Mouse (Mus musculus) heart, postnatal 36 days (tissue): Measurements from ENCODE around the gene Faim2. TPM values are rescaled to one million over a fixed set of nuclear protein-coding genes. Genes with fewer than 3 reads are reported as not detected.

Experiments used
- DNase-seq, 2 experiments: peaks; one replicate each; pipeline ENCODE4 v3.0.0; 2021 to 2022
- intact Hi-C: fragments of 180-260 bp; cut with DNase I; formaldehyde crosslinking; loops from one replicate; pipeline ENCODE4 v1.15.1; 2025
- total RNA-seq, 2 experiments: library from RNA; stranded (reverse); gene quantifications; 2 replicates each; pipeline ENCODE4 v1.2.3; 2021

Gene Faim2
- under 1 TPM; 0.31 to 0.33 TPM for total RNA-seq

GRCm38 (mm10) chr15:99527629-99528353 is at the start of gene Faim2:
Faim2 (minus strand) TSS chr15:99528165.
- DNase-seq = no peak
- intact Hi-C loops = no loop called here

DNA sequence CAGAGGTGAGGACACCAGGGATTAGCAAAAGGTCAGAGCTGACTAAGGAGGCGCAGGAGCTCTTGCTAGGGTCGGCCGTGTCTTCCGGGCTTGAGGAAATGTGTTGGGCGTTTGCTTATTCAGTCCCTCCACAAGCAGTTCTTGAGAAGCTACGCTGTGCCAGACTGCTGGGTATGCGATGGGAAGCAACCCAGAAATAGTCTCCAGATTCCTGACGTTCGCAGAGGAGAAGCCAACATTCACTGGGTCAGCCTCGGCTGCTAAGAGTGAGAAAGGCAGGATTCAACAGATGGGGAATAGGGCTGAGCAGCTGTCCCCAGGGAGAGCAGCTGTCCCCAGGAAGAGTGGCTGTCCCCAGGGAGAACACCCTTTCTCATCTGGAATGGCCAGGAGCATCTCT is 41.2 kb upstream of the Faim2 start:
- DNase-seq = no peak
- intact Hi-C loops = no loop called here

DNA sequence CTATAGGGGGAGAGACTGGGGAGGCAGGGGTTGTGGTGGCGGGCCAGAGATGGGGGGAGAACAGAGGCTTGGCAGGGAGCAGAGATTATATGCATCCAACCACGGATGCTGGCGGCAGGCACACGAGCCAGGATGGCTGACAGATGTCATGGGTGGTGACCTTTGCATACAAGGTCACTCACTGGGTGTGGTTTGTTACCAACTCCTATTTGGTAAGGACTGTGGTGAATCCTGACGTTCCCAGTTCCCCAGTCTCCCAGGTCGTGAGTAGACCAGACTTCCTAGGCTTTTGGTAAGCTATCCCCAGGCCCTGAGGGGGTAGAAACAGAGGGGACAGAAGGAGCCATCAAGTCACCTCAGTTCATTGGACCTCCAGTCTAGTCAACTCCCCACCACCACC is 40.7 kb upstream of the Faim2 start:
- DNase-seq = no peak
- intact Hi-C loops = no loop called here

GRCm38 (mm10) chr15:99567371-99567770 is 39.4 kb upstream of the Faim2 start:
- intact Hi-C loops = no loop called here
- no peak for DNase-seq

DNA sequence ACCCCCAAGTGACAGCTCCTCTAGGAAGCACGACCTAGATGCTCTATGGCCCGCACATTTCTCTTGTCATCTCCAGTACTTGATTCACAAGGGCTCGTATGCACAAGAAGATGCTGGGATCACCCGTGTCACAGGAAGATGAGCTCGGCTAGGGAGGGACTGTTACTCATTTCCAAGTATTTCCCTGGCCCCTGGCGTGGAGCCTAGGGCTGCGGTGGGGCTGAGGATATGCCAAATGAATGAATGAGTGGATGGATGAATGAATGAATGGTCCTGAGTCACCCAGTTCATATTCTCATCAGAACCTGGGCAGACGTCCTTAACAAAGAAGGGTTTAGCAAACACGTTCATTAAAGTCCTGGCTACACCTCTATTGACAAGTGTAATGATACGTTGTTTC is 32.3 kb upstream of the Faim2 start:
- DNase-seq = no peak
- intact Hi-C loops = no loop called here

DNA sequence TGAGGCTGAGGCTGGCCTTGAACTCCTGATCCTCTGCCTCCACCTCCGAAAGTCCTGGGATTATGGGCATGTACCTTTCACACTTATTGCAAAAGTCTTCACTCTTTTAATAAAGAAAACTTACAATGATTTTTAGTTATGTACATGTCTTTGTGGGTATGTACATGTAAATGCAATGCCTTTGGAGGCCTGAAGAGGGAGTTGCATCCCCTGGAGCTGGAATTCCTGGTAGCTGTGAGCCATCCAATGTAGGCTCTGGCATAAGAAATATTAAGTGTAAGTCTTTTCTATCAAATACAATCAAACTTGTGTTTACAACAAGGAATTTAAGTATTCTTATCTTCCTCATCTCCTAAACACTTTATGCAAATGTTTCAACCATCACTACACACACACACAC is 31.0 kb upstream of the Faim2 start:
- intact Hi-C loops = no loop called here
- no peak for DNase-seq

- DNase-seq = no peak
- intact Hi-C loops = no loop called here
Measured at GRCm38 (mm10) chr15:99553767-99554166, 25.8 kb upstream of the Faim2 start.

DNA sequence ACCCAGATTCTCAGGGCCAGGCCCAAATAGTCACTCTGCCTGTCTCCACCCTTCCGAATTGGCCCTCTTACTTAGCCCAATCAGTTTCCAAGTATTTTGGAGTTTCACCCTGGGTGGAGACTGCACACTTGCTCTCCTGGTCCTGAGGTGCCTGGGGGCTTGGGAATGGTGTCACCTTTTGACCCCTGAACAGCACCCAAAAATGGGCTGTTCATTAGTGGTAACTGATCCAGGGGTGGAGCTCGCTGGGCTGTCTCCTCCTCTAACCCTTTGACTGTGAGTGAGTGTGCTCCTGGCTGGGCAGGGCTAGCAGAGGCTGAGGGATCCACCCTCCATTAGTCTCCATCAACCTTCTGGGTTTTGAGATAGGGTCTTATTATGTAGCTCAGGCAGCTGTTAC is 21.9 kb upstream of the Faim2 start:
- intact Hi-C loops = no loop called here
- no peak for DNase-seq

GRCm38 (mm10) chr15:99547732-99548131 is 19.8 kb upstream of the Faim2 start:
- DNase-seq = no peak
- intact Hi-C loops = no loop called here

GRCm38 (mm10) chr15:99546596-99546995 is 18.6 kb upstream of the Faim2 start:
- intact Hi-C loops = no loop called here
- DNase-seq = no peak

DNA sequence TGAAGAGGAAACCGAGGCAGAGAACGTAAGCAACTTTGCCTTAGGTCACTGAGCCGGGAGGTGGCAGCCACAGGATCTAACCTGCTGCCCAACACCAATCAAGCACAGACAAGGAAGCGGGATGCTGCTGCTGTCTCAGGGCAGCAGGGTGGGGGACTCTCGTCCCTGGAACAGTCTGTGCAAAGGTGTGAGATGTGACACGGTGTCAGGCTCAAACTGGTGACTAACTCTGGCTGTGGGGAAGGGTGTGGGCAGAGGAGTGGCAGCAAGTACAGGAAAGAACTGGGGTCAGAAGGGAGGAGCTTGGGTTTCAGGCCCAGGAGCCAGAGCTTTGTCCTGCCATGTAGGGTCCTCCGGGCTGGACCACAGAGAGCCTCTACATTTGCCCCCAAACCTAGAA is 16.1 kb upstream of the Faim2 start:
- DNase-seq = no peak
- intact Hi-C loops = no loop called here

- intact Hi-C loops = no loop called here
- DNase-seq = no peak
Measured at GRCm38 (mm10) chr15:99539891-99540290, 11.9 kb upstream of the Faim2 start.

DNA sequence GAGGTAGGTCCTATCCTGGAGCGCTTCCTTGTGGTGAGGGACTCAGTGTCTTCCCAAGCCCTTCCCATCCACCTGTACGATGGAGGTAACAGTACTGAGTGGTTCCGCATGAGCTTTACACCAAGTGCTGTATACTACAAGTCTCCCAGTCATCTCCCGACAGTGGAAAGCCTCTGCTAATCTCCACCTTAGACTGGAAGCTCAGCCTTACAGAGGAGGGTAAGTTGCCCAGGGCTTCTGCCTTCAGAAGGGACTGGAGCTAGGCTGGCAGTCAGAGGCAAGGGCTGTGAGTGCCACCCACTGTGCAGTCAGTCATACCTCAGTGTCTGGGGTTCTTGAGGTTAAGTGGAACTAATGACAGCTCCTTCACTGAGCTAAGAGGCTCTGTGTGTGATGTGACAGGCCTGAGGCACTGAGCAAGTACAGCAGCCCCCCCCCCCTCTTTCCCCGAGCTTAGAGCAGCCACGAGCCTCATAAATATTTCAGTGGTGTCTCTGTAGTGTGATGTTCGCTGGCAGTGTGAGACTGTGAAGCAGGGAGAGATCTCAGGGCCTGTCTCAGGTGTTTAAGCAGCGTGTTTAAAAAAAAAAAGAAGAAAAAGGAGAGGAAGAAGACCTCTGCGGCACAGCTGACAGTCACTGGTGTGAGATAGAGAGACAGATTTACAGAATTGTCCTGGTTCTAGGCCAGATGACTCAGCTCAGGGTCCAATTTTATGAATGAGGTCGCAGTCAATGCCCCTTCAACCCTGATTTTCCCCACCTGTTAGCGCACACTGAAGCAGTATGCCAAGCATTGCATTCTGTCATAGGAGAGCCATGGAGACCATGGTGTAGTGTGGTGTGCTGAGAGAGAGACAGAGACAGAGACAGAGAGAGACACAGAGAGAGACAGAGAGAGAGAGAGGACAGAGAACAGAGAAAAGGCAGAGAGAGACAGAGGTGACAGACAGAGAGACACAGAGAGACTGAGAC is 9.2 kb upstream of the Faim2 start:
- intact Hi-C loops = no loop called here
- DNase-seq = no peak

GRCm38 (mm10) chr15:99532023-99532422 is 4.1 kb upstream of the Faim2 start:
- intact Hi-C loops = no loop called here
- no peak for DNase-seq

GRCm38 (mm10) chr15:99531146-99531545 is 3.2 kb upstream of the Faim2 start:
- intact Hi-C loops = no loop called here
- DNase-seq = no peak

DNA sequence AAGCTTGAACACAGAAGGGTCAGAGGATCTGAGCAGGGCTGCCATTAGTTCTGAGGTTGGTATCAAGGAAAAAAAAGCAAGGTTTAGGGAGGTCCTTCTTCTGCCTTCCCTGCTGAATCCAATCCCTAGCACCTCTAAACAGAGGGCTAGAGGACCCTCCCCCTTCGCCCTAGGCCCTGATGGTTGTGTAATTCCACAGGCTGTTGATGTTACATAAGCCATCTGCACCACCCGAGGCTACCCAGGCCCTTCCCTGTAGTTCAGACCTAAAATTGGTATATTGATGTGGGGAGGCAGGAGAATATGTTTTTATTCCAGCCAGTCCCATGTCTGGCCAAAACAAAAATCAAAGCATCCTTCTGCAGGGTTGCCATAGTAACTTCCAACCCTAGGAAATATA is 1.3 kb downstream of the Faim2 start:
- intact Hi-C loops = no loop called here

DNA sequence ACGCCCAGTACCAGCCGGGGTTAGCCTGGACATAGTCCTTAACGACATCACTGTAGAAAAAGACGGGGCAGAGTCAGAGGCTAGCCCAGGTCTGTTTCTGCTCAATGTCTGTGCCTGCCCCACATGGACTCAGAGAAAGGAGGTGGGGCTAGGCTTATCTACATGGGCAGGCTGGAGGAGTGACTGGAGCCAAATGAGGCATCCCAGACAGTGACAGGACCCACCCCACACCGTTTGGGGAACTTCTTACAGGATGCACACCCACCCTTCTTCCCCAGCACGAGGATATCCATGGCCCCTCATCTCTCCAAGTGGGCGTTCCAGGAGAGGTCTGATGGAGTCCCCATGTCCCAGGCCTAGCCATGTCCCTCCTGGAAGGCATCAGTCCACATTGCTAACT is 7.7 kb downstream of the Faim2 start:
- intact Hi-C loops = no loop called here

More for the DNA sequence above, 1.3 kb downstream of the Faim2 start:
- DNase-seq = no peak

DNA sequence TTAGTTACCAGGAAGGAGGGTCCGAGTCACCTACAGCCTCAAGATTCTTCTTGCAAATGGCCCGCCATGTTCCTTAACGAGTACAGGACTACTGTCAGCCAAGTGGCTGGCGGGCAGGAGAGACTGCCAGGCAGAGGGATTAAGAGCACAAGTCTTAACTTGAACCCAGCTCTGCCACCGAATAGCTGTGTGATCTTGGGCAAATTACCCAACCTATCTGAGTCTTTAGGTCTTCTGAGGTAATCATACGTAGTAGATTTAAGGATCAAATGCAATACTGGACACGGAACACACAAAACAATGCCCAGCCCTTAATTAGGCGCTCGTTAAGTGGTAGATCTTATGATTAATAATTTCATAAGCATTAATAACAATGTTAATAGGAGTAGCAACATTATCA is 8.3 kb downstream of the Faim2 start:
- intact Hi-C loops = loop anchor here (10.0 kb wide), 1 partner anchor 415 kb away; no protein-coding TSS in a partner anchor
- no peak for DNase-seq

More for the DNA sequence above, 7.7 kb downstream of the Faim2 start:
- DNase-seq = no peak

DNA sequence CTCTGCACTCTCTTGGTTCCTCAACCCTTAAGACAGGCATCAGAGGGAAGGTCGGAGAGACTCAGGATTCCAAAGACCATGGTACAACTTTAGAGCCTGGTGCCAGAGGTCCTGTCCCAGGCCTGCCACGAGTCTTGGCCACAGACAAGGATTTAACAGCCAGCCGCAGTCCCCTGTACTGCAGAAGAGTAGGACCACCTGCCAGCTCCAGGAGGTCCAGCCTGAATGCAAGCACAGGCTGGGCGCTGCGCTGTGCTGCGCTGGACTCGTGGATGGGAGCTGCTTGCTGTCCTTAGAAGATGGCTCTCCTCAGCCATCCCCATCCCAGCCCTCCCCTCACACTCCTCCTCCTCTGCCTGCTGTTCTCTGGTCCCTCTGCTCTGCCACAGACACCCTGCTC is 10.2 kb downstream of the Faim2 start:
- intact Hi-C loops = loop anchor here (10.0 kb wide), 1 partner anchor 417 kb away; no protein-coding TSS in a partner anchor
- no peak for DNase-seq

DNA sequence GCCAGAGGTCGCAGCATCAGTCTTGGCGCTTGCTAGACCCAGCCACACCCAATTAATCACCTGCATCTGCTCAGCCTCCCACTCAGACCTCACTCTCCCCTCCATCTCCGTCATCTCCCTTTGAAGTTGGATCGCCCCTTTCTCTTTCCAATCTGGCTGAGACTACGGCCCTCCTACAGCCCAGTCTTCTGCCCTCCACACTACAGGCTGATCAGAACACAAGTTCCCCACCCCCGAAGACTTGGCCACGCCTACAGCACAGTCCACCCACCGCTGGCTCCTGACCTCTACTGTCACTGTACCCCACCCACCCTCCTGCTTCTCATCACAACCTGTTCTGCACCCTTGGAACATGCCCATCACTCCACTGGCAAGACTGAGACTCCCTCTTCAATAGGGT is 11.2 kb downstream of the Faim2 start:
- no peak for DNase-seq
- intact Hi-C loops = loop anchor here (10.0 kb wide), 1 partner anchor 418 kb away; no protein-coding TSS in a partner anchor

- intact Hi-C loops = loop anchor here (10.0 kb wide), 1 partner anchor 423 kb away; no protein-coding TSS in a partner anchor
Measured at GRCm38 (mm10) chr15:99511797-99512525, 16.0 kb downstream of the Faim2 start.

More at GRCm38 (mm10) chr15:99511797-99512525, 16.0 kb downstream of the Faim2 start:
- DNase-seq = no peak
